Mouse (Mus musculus): ENCODE measurements at regions not wholly inside any gene's neighbourhood (a gene's known extent, or its start where the extent isn't known, plus 50 kb on each side); places are given as distances from the start of the nearest gene placed in this dataset.
A peak's percentile ranks its signal among the peaks of the same experiment; 100 is the strongest.
"Not testable (repeated sequence)": the region's sequence is repeated elsewhere in the genome, so short reads cannot be mapped to it uniquely, and the experiment has no call there.

DNA sequence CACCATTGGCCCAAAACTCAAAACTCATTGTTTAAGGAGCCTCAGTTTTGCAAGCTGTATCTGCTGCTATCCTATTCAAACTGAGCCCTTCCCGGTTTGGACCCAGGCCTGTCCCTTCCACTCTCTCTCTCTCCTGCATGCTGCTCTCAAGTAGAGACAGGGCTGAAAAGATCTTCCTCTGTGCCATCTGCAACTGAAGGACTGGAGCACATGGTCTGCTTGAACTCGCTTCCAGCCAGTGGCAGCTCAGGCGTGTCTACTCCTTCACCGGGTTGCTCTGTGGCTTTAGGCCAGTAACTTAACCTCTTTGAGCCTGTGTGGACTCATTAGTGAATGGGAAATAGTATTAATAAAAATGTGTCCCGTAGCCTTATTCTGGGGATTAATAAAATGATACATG is 170.4 kb upstream of the Camk1g start:
- DNase-seq (ENCODE audit: low spot score in 2 of 2) = no peak

DNA sequence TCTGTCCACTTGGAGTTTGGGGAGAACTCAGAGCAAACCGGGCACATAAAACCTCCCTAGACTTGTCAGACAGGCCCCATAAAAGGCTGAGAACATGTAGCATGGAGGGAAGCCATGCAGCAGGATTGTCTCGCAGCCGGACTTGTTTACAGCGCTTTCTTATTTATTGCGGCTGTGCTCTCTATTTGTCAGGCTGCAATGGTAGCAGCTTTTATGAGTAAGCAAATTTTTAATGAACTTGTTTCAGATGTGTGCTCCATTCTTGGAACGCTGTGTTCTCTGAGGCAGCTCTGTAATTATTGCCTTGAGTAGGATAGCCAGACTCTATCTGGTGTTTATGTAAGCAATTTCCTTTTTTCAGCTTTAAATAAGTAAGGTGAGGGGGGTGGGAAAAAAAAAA is 169.2 kb upstream of the Camk1g start:
- DNase-seq (ENCODE audit: low spot score in 2 of 2) = no peak

DNA sequence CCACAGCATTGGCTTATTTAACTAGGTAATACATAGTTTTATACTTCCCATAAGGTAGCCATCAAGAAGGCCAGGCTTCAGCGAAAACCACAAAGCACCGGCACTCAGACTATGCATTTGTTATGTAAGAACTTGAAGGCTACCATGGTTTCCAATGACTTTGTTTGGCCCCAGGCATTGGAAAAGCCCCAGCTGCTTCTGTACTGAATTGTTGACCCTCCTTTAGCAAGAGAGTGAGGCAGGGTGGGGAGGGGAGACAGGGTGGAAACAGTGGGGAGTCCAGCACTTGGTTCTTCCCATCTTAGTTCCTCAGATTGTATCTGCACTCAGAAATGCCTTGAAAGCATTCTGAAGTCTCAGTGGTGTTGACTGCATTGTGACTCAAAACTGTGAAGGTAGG is 168.3 kb upstream of the Camk1g start:
- no peak for DNase-seq (ENCODE audit: low spot score in 2 of 2)

DNA sequence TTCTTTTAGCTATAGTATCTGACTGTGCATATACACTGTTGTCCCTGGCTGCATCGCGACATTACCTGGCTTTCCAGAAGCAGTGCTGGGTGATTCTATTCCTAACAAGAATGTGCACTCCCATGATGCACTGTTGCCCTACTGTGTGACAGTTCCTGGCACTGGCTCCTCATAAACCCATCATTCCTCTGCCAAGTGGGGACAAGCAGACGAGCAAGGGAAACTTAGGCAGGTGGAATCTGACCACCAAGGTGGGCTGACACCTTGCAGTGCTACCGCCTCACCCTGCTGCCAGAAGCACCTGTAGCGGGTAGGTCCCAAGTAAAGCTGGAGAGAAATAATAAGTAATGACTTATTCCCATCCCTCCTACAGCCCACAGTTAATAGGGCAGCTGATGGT is 167.5 kb upstream of the Camk1g start:
- DNase-seq (ENCODE audit: low spot score in 2 of 2) = no peak

- no peak for DNase-seq (ENCODE audit: low spot score in 2 of 2)
Observed at GRCm38 (mm10) chr1:193536552-193536951, 166.5 kb upstream of the Camk1g start.

- no peak for DNase-seq (ENCODE audit: low spot score in 2 of 2)
Observed at GRCm38 (mm10) chr1:193534449-193534848, 164.4 kb upstream of the Camk1g start.

DNA sequence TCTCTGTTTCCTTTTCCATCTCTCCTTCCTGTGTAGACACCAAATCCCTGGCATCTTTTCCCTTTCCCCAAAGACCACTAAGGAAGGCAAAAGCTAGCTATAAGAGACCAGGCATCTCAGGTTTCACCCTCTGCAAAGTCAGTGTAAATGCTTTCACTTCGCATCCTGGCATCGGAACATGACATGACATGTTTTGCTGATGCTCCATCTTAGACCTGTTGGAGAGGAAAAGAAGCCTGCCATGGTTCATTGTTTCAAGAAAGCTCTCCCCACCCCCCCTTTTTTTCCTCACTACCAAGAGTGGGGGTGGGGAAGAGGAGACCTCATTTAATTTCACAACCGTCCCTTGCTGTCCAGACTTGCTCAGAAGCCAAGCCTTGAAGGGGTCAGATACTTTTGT is 156.4 kb upstream of the Camk1g start:
- DNase-seq (ENCODE audit: low spot score in 2 of 2) = no peak

- no peak for DNase-seq (ENCODE audit: low spot score in 2 of 2)
Observed at GRCm38 (mm10) chr1:193522007-193522406, 151.9 kb upstream of the Camk1g start.

- no peak for DNase-seq (ENCODE audit: low spot score in 2 of 2)
Observed at GRCm38 (mm10) chr1:193518840-193519239, 148.7 kb upstream of the Camk1g start.

DNA sequence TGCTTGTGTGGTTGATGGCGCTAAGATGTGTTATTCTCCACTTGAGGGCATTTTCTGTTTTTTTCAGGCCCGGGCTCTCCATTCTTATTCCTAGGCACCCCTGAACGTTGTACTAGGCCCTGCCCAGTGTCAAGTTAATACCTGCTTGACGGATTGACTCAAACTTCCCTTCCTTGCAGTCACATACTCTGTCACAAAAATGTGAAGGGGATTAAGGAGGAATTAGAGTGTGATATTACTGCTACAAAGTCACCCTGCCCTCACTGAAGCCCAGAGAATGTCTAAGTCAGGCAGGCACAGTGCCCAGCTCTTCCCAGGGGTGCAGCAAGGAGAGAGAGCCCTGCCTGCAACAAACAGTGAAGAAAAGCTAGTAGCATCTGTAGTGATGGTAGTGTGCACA is 147.9 kb upstream of the Camk1g start:
- no peak for DNase-seq (ENCODE audit: low spot score in 2 of 2)

DNA sequence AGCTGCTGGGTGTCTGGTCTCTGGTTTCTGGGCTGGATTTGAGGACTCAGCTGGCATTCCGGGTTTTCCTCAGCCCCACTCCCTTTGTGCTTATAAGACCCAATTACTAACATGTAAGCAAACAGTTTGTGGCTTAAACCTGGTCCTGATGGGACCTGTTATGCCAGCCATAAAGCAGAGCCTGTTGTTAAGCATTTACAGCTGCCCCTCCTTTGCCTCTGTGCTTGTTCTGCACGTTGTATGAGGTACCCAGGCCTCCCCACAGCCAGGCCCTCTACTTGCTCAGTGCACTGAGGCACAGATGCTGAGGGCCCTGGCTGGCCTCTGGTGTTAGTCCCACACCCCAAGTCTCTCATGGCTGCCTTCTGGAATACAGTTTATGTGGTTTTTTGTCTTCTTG is 147.2 kb upstream of the Camk1g start:
- DNase-seq (ENCODE audit: low spot score in 2 of 2) = no peak

GRCm38 (mm10) chr1:193516395-193516794 is 146.3 kb upstream of the Camk1g start:
- no peak for DNase-seq (ENCODE audit: low spot score in 2 of 2)

GRCm38 (mm10) chr1:193513929-193514710 is 144.0 kb upstream of the Camk1g start:
- peak; percentile 6 to 28 for DNase-seq (ENCODE audit: low spot score in 2 of 2)

- DNase-seq (ENCODE audit: low spot score in 2 of 2) = no peak
Observed at GRCm38 (mm10) chr1:193510066-193510793, 140.1 kb upstream of the Camk1g start.

DNA sequence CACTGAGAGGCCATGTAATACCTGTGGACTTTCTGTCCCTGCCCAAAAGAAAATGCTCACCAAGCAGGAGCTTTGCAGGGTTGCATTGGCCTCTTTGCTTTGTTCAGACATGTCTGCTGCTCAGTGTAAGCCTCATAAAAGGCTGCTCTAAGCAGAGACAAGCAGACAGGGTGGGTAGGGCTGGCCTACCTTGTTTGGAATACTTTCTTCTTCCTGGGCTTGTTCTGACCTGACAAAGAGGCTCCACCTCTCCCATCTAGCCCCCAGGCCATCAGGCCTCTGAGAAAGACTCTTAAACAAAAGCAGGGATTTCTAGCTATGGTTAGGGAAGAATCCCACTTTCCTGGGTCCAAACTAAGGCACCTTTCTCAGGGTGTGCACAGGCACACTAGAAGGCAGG is 138.2 kb upstream of the Camk1g start:
- DNase-seq (ENCODE audit: low spot score in 2 of 2) = no peak

DNA sequence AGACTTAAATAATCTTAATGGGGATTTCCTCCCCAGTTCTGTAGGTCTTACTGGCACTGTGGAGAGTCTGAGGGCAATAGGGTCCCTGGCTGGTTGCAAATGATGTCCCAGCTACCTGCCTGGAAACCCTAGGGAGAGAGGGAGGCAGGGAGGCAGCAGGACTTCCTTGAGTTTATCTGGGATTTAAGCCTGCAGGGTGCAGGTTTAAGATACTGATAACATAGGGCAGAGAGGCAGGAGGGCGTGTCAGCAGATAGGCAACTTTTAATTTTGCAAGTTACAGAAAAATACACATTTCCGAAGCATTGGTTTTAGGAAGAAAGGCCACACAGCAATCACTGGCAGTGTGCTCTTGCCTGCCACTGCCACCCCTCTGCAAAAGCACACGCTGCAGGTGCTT is 136.9 kb upstream of the Camk1g start:
- DNase-seq (ENCODE audit: low spot score in 2 of 2) = no peak

DNA sequence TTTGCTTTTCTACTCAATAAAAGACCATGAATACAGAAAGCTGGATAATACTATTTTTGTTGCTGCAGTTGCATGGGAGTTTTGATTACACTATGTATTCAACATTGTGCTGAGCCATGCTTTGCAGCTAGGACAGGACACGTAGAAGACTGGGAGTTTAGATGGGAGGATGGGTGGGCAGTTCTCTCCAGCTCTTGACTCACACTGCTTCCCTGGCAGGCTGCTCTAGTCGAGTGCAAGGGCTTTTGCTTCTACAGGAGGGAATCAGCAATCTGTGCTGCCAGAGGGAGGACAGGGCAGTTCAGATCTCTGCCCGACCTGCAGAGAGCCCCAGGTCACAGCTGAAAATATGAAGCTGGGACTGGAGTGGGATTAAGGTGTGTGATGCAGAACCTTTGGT is 135.3 kb upstream of the Camk1g start:
- no peak for DNase-seq (ENCODE audit: low spot score in 2 of 2)

DNA sequence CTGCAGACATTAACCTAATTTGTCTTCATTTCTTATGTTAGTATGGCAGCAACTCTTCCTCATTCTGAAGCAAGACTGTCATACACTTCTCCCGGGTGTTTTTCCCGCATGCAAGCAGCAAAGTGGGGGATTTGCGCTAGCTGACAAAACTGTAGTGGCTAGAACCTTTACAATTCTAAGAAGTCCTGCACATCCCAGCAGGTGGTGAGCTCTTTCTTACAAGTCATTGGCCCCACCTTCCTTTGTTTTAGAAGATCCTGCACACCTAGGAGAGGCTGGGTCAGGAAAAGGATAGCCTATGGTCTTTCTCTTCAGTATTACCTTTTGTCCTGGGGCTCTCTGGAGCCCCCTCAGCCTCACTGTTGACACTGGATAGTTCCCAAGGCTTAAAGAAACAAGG is 134.5 kb upstream of the Camk1g start:
- no peak for DNase-seq (ENCODE audit: low spot score in 2 of 2)

DNA sequence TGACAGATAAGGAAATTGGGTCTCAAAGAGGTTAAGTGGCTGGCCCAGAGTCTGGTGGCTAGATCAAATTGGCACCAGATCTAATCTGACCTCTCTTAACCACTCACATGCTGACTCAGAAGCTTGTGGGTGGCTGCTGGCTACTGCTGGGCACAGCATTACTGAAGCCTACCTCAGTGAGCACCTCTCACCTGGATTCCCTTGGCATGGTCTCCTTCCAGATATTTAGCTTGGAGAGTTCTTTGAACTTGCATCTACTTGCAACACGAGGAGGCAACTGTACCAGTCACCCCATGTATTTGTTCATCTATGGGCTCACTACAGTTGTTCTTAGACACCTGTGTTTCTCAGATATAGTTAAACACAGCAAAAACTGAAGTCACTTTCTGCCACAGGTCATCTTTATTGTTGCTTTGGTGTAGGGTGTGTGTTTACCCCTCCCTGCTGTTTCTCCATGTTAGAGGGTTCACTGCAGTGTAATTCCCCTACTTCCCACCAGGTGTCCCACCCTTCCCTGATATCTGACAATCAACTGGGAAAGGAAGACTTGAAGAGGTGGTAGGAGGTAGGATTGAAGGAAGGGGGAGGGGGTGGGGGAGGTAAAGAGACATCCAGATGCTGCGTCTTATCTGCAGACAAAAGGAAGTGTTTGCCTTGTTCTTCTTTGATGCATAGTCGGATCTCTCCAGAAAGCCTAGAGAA is 133.7 kb upstream of the Camk1g start:
- peak; percentile 6 to 33 for DNase-seq (ENCODE audit: low spot score in 2 of 2)

DNA sequence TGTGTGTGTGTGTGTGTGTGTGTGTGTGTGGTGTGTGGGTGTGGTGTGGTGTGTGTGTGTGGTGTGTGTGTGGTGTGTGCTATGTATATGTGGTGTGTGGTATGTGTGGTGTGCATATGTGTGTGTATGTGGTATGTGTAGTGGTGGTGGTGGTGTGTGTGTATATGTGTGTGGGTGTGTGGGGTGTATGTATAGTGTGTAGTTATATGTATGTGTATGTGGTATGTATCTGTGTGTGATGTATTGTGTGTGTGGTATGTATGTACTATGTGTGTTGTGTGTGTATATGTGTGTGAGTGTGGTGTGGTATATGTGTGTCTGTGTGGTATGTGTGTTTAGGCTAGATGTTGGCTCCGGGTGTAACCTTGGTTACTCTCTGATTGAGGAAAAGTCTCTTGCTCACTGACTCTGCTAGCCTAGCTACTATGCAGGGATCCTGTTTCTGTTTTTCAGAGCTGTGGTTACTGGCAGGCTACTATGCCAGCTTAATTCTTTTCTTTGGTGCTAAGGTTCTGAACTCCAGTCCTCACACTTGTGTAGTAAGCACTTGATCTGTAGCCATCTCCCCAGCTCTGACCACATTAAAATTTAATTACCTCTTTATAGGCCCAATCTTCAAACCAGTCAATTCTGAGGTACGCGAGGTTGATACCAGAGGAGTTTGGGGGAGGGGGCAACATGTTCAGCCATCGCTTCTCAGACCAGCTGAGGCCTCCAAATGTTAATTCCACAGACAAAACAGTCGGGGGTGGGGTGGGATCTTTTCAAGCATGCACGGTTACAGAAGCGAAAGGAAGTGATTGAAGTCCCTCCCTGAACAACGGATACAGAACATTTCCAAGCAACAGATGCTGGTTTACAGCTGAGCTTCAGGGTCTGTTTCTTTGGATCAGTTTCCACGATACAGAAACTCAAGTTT is 126.4 kb upstream of the Camk1g start:
- DNase-seq (ENCODE audit: low spot score in 2 of 2) = no peak

DNA sequence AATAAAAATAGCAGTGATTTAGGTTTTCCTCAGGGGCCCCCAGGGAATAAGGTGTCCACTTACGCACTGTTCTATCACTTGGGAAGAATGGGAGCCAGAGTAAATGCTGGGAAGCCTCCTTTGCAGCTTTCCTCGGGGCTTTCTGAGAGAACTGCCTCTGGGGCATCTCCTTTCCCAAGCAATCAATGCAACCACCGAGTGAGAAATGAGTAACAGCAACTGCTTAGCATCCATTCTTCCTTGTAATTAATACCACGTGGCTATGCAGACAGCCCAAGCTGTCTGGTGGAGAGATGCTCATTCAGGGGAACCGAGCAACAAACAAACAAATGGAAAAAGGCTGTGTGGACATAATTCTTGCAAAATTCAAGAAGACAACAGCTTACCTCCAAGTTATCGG is 117.9 kb upstream of the Camk1g start:
- no peak for DNase-seq (ENCODE audit: low spot score in 2 of 2)

DNA sequence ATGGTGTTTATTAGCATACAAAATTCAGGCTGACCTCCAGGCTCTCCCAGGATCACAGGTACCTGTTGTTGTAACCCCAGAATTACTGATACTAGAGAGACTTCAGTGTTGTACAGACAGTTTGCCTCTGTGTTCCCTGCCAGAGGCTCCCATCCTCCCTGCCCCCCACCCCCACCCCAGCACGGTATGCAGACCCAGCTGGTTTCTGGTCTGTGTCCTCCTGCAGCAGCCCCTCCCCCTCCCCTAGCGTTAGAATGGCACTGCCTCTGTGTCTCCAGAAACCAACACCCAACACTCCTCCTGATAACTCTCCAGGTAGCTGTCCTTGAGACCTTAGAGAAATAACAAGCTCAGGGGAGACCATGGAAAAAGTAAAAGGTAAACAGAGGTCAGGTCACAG is 116.6 kb upstream of the Camk1g start:
- DNase-seq (ENCODE audit: low spot score in 2 of 2) = not testable (repeated sequence)
